Mouse (Mus musculus) intestine, embryonic 15.5 days (tissue): Measurements from ENCODE around the gene Hephl1. TPM values are rescaled to one million over a fixed set of nuclear protein-coding genes. Genes with fewer than 3 reads are reported as not detected.
"Not testable (repeated sequence)": the region's sequence is repeated elsewhere in the genome, so short reads cannot be mapped to it uniquely, and the experiment has no call there.

Source experiments
- ATAC-seq: fragments of 200-750 bp; cut with Nextera tagmentation; 2 replicates; pipeline ENCODE4 v1.8.0; 2017; ENCODE audit warnings: moderate TSS enrichment, moderate library complexity
- H3K27ac ChIP-seq: fragments of 300-500 bp; sonication (generic); 2 replicates; pipeline ENCODE4 v1.5.1; 2015; ENCODE audit warnings: mild to moderate bottlenecking, inconsistent platforms
- H3K27me3 ChIP-seq: fragments of 300-500 bp; sonication (generic); replicated peaks from 2 replicates; pipeline ENCODE4 v1.6.1; 2015; ENCODE audit warnings: inconsistent platforms
- H3K36me3 ChIP-seq: fragments of 300-500 bp; sonication (generic); 2 replicates; pipeline ENCODE4 v1.6.1; 2015; ENCODE audit warnings: inconsistent platforms
- H3K4me1 ChIP-seq: fragments of 300-500 bp; sonication (generic); replicated peaks from 2 replicates; pipeline ENCODE4 v1.6.1; 2015; ENCODE audit warnings: inconsistent platforms
- H3K4me2 ChIP-seq: fragments of 300-500 bp; sonication (generic); replicated peaks from 2 replicates; pipeline ENCODE4 v1.6.1; 2015; ENCODE audit warnings: mild to moderate bottlenecking, inconsistent platforms
- H3K4me3 ChIP-seq: fragments of 300-500 bp; sonication (generic); replicated peaks from 2 replicates; pipeline ENCODE4 v1.5.1; 2015; ENCODE audit warnings: inconsistent platforms
- H3K9ac ChIP-seq: fragments of 300-500 bp; sonication (generic); 2 replicates; pipeline ENCODE4 v1.6.1; 2015; ENCODE audit warnings: inconsistent platforms
- H3K9me3 ChIP-seq: fragments of 300-500 bp; sonication (generic); 2 replicates; pipeline ENCODE4 v1.6.1; 2016; ENCODE audit warnings: inconsistent platforms
- WGBS: fragments of 180-500 bp; shearing (Covaris S2); methylation state at CpG from one replicate; pipeline ENCODE4 v1.1.7; 2015; 5-methylcytosine and 5-hydroxymethylcytosine counted together
- polyA plus RNA-seq: library from polyadenylated mRNA; unstranded; fragments of >200 nt; fragmentation: Nextera tagmentation; extraction: Ambion mirVana; gene quantifications from 2 replicates; pipeline ENCODE4 v1.2.1, GENCODE M21; 2015

The Hephl1 gene
- polyA plus RNA-seq, 1 experiment from 2014 or later, result not detected

DNA sequence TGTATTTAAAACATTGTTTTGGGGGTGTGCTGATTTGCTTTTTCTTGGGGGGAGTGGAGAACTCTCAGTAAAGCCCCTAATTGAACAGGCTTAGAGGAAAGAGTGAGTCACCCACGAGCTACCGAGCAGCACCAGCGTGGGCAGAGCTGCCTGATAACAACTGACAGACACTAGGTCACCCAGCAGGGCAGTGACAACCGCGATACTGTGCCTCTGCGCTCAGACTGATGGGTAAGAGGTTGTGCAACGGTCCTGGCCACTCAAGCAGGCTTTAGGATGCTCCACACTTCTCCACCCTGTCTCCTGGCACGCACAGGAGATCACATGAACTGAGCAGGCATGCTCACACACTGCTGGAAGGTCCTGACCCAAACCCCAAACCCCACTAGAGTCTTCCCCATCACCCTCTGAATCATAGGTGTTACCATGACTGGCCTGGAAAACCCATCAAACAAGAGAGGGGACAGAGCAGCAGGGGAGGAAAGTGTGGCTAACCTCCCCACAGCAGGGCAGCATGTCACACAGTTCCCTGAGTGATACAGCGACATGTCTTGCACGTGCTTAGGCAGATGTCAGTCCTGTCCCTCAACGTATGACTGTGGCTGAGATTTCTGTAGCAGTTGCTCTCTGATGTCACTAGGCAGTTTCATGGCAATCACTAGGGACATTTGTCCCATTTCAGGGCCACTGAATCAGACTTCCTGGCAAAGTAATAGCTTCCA lies 8.2 kb downstream of the Hephl1 start:
- Histone ChIP-seq H3K27me3 (no peaks in the 10 kb centered on the region), H3K9me3 (no peaks in the 10 kb centered on the region), H3K4me2 (no peak overlapping the region), H3K9ac (no peak overlapping the region), H3K36me3 (no peaks in the 10 kb centered on the region), H3K4me3 (no peak overlapping the region), H3K27ac (no peak overlapping the region), H3K4me1 (no peaks in the 10 kb centered on the region)
- 65% methylated on average over 11 of the region's 11 CpGs for WGBS
- ATAC-seq, result no peak

DNA sequence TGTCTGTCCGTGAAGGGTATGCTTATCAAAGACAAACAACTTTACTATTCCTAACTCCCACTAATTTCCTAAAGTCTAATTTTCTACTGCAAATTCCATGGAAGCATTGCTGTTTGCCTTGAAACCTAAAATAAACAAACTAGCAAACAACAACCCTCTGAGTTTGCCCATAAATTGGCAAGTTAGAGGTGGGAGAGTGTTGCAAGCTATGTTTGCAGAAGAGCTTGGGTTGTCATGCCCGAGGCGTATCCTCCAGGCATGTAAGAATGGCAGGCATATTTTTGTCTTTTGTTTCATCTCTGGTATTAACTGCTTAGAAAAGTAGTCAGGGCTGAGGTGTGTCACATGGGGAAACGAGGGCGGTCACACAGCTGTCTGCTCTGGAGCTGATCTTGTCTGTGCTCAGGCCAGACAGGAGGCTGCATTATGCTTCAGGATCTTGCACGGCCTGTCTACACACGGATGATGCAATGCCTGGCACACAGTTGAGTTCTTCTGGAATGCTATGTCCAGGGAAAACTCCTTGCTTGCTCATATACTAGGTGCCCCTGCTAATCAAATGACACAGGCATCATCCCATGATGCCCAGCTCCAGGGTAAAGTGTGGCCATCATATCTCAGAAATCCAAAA lies 10.3 kb downstream of the Hephl1 start:
- Histone ChIP-seq H3K4me3 (no peak overlapping the region), H3K4me2 (no peak overlapping the region), H3K27ac (no peak overlapping the region), H3K4me1 (no peaks in the 10 kb centered on the region), H3K27me3 (no peaks in the 10 kb centered on the region), H3K9ac (no peak overlapping the region), H3K9me3 (no peaks in the 10 kb centered on the region), H3K36me3 (no peaks in the 10 kb centered on the region)
- ATAC-seq, result no peak
- WGBS, result 63% methylated on average over 7 of the region's 7 CpGs

GRCm38 (mm10) chr9:15098421-15098820 lies 13.5 kb downstream of the Hephl1 start:
- H3K9me3 ChIP-seq, H3K4me2 ChIP-seq, H3K4me1 ChIP-seq, H3K4me3 ChIP-seq, H3K9ac ChIP-seq, H3K27ac ChIP-seq, H3K36me3 ChIP-seq, ATAC-seq, H3K27me3 ChIP-seq: not testable (repeated sequence)
- 79% methylated on average over 7 of the region's 7 CpGs for WGBS

DNA sequence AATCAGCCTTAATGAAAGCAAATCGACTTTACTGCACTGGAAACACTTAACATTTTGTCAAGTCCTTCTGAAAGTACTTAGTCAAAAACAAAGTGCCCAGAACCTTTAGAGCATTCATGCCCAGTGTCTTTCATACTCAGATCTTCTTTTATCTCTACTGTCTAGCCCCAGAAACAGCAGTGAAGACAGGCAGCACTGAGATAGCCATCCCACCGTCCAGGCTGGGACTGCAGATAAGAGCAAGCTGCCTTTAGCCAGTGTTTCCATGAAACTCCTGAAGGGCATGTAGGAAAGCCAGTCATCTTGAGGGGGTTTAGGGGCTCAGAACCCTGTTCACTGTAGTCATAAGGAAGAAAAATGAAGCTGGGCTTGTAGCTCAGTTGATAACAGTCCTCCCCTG lies 14.7 kb downstream of the Hephl1 start:
- Histone ChIP-seq H3K4me3 (no peak overlapping the region), H3K4me2 (no peak overlapping the region), H3K9ac (no peak overlapping the region), H3K27ac (no peak overlapping the region), H3K36me3 (no peaks in the 10 kb centered on the region), H3K27me3 (no peaks in the 10 kb centered on the region), H3K4me1 (no peaks in the 10 kb centered on the region), H3K9me3 (no peaks in the 10 kb centered on the region)
- no peak for ATAC-seq
- 71% methylated on average over 2 of the region's 2 CpGs for WGBS

DNA sequence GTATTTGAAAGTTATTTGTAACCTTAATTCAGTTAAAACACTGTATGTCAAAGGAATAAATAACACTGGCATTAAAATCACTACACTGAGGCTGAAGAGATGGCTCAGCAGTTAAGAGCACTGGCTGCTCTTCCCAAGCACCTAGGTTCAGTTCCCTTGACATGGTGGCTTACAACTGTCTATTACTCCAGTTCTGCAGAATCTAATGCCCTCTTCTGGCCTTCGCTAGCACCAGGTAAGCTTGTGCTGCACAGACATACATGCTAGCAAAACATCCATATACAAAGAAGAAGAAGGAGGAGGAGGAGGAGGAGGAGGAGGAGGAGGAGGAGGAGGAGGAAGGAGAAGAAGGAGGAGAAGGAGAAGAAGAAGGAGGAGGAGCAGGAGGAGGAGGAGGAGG lies 15.7 kb downstream of the Hephl1 start:
- WGBS, result 81% methylated on average over 1 of the region's 1 CpGs
- Histone ChIP-seq H3K4me1 (no peaks in the 10 kb centered on the region), H3K27me3 (no peaks in the 10 kb centered on the region), H3K4me2 (no peak overlapping the region), H3K9me3 (no peaks in the 10 kb centered on the region), H3K9ac (no peak overlapping the region), H3K27ac (no peak overlapping the region), H3K36me3 (no peaks in the 10 kb centered on the region), H3K4me3 (no peak overlapping the region)
- ATAC-seq, result no peak

GRCm38 (mm10) chr9:15095206-15095605 lies 16.7 kb downstream of the Hephl1 start:
- H3K4me1 ChIP-seq, result no peaks in the 10 kb centered on the region
- 47% methylated on average over 3 of the region's 3 CpGs for WGBS
- no peak for ATAC-seq
- no peaks in the 10 kb centered on the region for H3K27me3 ChIP-seq
- no peak overlapping the region for H3K9ac ChIP-seq
- no peaks in the 10 kb centered on the region for H3K36me3 ChIP-seq
- H3K27ac ChIP-seq, result no peak overlapping the region
- no peak overlapping the region for H3K4me2 ChIP-seq
- H3K4me3 ChIP-seq, result no peak overlapping the region
- H3K9me3 ChIP-seq, result no peaks in the 10 kb centered on the region

DNA sequence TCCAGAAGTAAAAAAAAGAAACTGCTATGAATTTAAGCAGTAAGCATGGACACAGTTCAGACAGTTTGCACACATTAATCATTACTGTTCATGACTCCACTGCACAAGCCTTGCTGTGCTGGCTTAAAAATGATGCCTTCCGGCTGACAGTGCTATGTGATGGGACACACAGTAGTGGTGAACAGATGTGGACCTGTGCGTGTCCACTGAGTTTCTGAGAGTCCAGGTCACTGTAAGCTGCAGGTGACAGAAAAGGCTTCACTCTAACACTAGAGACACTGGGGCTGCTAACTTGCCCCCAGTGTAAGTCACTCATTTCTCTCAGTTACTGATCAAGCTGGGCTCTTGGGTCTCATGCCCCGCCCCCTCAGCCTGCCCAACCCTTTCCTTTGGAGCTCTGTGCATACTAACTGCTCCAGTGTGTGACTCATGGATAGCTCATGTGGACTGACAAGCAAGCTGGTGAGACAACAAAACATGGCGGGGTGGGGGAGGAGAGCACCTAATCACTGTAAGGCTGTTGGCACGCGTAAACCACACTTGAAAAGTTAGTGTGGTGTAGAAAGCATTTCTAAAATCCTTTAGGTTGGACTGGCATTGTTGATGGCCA lies 43.1 kb downstream of the Hephl1 start:
- Histone ChIP-seq H3K27me3 (no peaks in the 10 kb centered on the region), H3K36me3 (no peaks in the 10 kb centered on the region), H3K9me3 (no peaks in the 10 kb centered on the region), H3K9ac (no peak overlapping the region), H3K27ac (no peak overlapping the region), H3K4me2 (no peak overlapping the region), H3K4me3 (no peak overlapping the region), H3K4me1 (no peaks in the 10 kb centered on the region)
- WGBS, result 64% methylated on average over 6 of the region's 6 CpGs
- ATAC-seq, result peak; percentile 84

DNA sequence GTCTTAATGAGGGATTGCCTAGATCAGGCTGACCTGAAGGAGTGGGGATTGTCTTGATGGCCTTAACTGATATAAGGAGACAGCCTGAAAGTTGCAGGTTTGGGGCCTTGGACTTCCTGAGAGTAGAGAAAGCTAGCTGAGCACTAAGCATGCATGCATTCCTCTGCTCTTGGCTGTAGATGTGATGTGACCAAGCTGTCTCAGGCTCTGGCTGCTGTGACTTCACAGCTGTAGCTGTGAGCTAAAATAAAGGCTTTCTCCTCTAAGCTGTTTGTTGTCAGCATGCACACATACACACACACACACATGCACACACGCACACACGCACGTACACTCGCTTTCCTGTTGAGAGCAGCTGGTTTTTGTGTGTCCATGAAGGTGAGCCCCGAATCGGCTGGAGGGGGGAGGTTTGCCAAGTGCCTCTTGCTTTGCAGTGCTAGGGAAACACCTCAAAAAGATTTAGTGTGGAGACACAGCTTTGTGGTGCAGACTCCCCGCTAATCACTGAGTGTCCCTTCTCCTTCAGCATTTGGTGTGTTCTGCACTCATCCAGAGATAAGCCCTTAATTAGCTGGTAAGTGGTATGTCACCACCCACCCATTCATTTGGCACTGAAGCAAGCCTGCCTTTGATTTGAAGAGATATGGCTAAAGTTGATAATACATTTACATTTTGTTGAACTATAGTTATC lies 43.8 kb downstream of the Hephl1 start:
- Histone ChIP-seq H3K4me3 (no peak overlapping the region), H3K27ac (no peak overlapping the region), H3K9ac (no peak overlapping the region), H3K27me3 (no peaks in the 10 kb centered on the region), H3K9me3 (no peaks in the 10 kb centered on the region), H3K36me3 (no peaks in the 10 kb centered on the region), H3K4me2 (no peak overlapping the region), H3K4me1 (no peaks in the 10 kb centered on the region)
- no peak for ATAC-seq
- WGBS, result 82% methylated on average over 7 of the region's 7 CpGs

DNA sequence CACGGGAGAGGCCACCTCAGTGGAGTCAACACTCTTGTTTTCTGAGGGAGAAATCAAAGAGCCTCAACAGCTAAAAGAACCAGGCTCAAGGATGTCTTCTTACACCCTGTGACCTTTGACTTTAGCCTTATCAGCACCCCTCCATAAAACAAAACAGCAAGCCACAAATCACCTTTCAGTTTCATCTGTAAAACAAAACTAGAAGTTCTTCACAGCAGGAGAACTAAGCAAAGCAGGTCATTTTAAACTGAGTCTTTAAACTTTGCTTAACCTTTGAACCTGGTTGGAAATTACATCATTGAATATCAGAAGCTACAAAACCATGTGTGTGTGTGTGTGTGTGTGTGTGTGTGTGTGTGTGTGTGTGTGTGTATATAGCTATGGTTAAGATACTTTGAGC lies 47.7 kb downstream of the Hephl1 start:
- Histone ChIP-seq H3K36me3 (no peaks in the 10 kb centered on the region), H3K27ac (no peak overlapping the region), H3K4me1 (no peaks in the 10 kb centered on the region), H3K9me3 (no peaks in the 10 kb centered on the region), H3K4me3 (no peak overlapping the region), H3K4me2 (no peak overlapping the region), H3K9ac (no peak overlapping the region), H3K27me3 (no peaks in the 10 kb centered on the region)
- peak; percentile 70 for ATAC-seq
- 3% methylated on average over 1 of the region's 1 CpGs for WGBS

DNA sequence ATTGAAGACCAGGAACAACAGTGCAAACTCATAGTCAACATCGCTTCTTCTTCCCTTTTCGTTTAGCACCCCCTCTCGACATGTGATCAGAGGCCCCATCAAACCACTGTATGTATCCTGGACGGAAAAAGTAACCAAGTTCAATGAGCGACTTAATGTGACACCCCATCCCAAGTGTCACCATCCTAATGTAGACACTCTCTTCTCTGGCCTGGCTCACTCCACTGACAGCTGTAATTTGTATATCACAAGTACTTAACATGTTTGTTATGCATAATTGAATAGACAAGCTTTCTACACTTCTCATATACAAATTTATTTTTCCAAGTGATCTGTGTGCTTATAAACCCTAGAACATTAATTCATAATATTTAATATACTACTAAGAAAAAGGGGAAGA lies 51.1 kb downstream of the Hephl1 start:
- no peaks in the 10 kb centered on the region for H3K36me3 ChIP-seq
- no peak overlapping the region for H3K4me3 ChIP-seq
- H3K4me2 ChIP-seq, result no peak overlapping the region
- H3K27me3 ChIP-seq, result no peaks in the 10 kb centered on the region
- no peaks in the 10 kb centered on the region for H3K9me3 ChIP-seq
- 86% methylated on average over 5 of the region's 5 CpGs for WGBS
- no peaks in the 10 kb centered on the region for H3K4me1 ChIP-seq
- no peak for ATAC-seq
- H3K9ac ChIP-seq, result no peak overlapping the region
- no peak overlapping the region for H3K27ac ChIP-seq

GRCm38 (mm10) chr9:15060026-15060425 lies 51.9 kb downstream of the Hephl1 start:
- no peak for ATAC-seq
- Histone ChIP-seq H3K36me3 (no peaks in the 10 kb centered on the region), H3K9ac (no peak overlapping the region), H3K4me1 (no peaks in the 10 kb centered on the region), H3K27me3 (no peaks in the 10 kb centered on the region), H3K9me3 (no peaks in the 10 kb centered on the region), H3K4me3 (no peak overlapping the region), H3K27ac (no peak overlapping the region), H3K4me2 (no peak overlapping the region)
- 81% methylated on average over 6 of the region's 6 CpGs for WGBS

DNA sequence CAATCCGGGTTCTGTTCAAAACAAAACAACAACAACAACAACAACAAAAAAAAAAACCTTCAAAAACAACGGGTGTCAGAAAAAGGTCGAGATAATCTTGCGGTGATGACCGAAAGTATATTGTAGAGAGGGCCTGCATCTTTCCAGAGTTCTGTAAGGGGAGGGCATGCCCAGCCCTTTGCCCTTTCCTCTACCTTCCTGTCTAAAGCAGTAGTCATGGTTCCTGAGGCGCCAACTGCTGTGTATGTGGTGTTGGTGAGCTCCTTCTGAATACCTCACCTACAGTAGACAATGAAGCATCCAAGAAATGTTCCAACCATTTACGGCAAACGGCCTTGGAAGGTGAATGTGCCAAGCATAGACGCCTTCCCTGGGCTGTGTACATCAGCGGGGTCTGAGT lies 66.2 kb downstream of the Hephl1 start:
- Histone ChIP-seq H3K4me3 (peak overlapping the region; percentile 89), H3K9ac (peak overlapping the region; percentile 86), H3K4me2 (peak overlapping the region; percentile 86), H3K27ac (peak overlapping the region; percentile 89), H3K9me3 (no peaks in the 10 kb centered on the region), H3K36me3 (no peaks in the 10 kb centered on the region), H3K4me1 (peaks cover 13% of the 10 kb centered on the region; the same call in 1 of the 2 replicates), H3K27me3 (no peaks in the 10 kb centered on the region)
- WGBS, result 40% methylated on average over 10 of the region's 10 CpGs
- ATAC-seq, result peak; percentile 25; the same call in 1 of the 2 replicates
